Mouse (Mus musculus) stomach, postnatal 0 days (tissue): Measurements from ENCODE around the gene Negr1.

ENCODE experiments used
- CTCF ChIP-seq: IDR thresholded peaks from 2 replicates; pipeline ENCODE4 v1.5.1; 2016; ENCODE audit warnings: antibody characterized with exemption, low read depth, mild to moderate bottlenecking, moderate library complexity
- EP300 ChIP-seq: optimal IDR thresholded peaks from 2 replicates; pipeline ENCODE3; 2016; ENCODE audit warnings: antibody characterized with exemption

GRCm38 (mm10) chr3:157208966-157209365 is 647.4 kb downstream of the Negr1 start:
- TF ChIP-seq CTCF (no peak), EP300 (no peak)
